Mouse (Mus musculus) brown adipose tissue, adult 24 weeks (tissue): ENCODE data around the gene Tprn. TPM values are rescaled to one million over a fixed set of nuclear protein-coding genes. Genes with fewer than 3 reads are reported as not detected.

Experiments used
- H3K27ac ChIP-seq: fragments of 200-500 bp; replicated peaks from 2 replicates; pipeline ENCODE4 v1.5.1; 2012; ENCODE audit warnings: low read depth, mild to moderate bottlenecking, low read length
- H3K4me1 ChIP-seq: fragments of 200-500 bp; 2 replicates; pipeline ENCODE4 v1.6.1; 2012; ENCODE audit warnings: low read length, mixed read lengths; ENCODE audit not compliant: control insufficient read depth, insufficient read depth, insufficient read length
- H3K4me3 ChIP-seq: fragments of 200-500 bp; 2 replicates; pipeline ENCODE4 v1.5.1; 2012; ENCODE audit warnings: low read depth, mild to moderate bottlenecking, low read length, moderate library complexity; ENCODE audit not compliant: insufficient read depth
- polyA plus RNA-seq: library from polyadenylated mRNA; stranded (reverse); fragments of >200 nt; gene quantifications from 2 replicates; pipeline ENCODE4 v1.2.4, GENCODE M21; 2012; ENCODE audit not compliant: missing spikeins, insufficient read depth, insufficient read length

Gene Tprn
- polyA plus RNA-seq, 1 experiment: 3.7 TPM

- Histone ChIP-seq H3K27ac (no peak overlapping the region), H3K4me3 (no peak overlapping the region), H3K4me1 (peaks cover 9% of the 10 kb centered on the region)
Observed at GRCm38 (mm10) chr2:25229582-25229981, 32.8 kb upstream of the Tprn start.

DNA sequence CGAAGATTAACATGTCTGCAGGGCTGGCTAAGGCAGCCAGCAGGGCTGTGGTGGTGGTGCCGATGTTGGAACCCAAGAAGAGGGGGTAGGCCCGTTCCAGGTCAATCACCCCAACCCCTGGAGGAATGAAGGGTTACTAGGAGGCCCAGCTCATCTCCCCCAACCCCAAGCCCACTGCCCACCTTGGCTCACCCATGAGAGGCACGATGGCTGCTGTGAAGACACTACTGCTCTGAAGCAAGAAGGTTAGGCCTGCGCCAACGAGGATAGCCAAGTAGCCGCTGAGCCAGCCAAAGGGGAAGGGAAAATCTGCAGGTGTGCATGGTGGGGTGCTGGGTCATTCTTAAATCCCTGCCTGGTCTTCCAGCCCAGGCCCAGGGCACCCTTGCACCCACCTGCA lies 31.8 kb upstream of the Tprn start:
- Histone ChIP-seq H3K4me1 (peaks cover 6% of the 10 kb centered on the region), H3K27ac (no peak overlapping the region), H3K4me3 (no peak overlapping the region)

DNA sequence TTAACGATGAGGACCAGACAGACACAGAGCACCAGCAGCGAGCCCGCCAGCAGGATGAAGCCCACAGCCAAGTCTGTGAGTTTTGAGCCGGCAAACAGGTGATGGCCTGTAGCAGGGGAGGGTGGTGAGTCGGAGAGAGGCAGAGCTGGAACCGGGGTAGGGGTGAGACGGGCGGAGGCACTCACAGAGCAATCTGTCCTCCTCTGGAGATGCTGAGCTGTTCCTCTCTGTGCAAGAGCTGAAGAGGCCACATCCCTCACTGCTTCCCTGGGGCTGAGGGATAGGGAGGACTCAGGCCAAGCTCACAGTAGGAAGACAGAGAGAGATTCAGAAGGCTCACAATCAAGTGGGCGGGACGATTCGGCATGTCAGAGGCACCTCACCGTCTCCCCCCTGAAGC lies 31.4 kb upstream of the Tprn start:
- Histone ChIP-seq H3K4me3 (no peak overlapping the region), H3K27ac (no peak overlapping the region)

GRCm38 (mm10) chr2:25233421-25233820 lies 29.0 kb upstream of the Tprn start:
- Histone ChIP-seq H3K27ac (no peak overlapping the region), H3K4me1 (no peaks in the 10 kb centered on the region), H3K4me3 (no peak overlapping the region)

More for the DNA sequence above, 31.4 kb upstream of the Tprn start:
- peaks cover 5% of the 10 kb centered on the region for H3K4me1 ChIP-seq

DNA sequence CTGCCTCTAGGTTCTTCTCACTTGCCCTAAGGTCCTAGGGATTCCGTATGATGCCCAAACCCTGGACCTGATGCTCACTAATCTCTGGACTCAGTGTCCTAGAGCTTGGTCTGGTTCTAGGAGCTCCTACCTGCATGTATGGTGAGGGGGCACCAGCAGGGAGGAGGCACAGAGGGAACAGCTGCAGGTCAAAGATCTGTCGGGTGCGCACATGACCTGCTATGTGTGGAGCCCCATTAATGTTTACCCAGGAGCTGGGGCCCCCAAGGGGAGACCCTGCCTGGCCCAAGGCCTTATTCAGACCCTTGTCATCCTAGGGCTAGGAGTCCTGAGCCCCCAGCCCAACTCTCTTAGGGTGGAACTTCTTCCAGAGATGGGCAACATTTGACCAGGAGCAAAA lies 28.4 kb upstream of the Tprn start, which contains the start of gene Slc34a3:
Gene Slc34a3 (minus strand): TSS at position 315 of the 400 bp plus-strand sequence.
- Histone ChIP-seq H3K4me1 (no peaks in the 10 kb centered on the region), H3K4me3 (no peak within 1 kb of the TSS), H3K27ac (no peak within 1 kb of the TSS)

GRCm38 (mm10) chr2:25234551-25235220 lies 27.7 kb upstream of the Tprn start:
- Histone ChIP-seq H3K4me3 (no peak overlapping the region), H3K4me1 (no peaks in the 10 kb centered on the region), H3K27ac (no peak overlapping the region)

GRCm38 (mm10) chr2:25236614-25237013 lies 25.8 kb upstream of the Tprn start, which contains the start of gene Rnf224:
Gene Rnf224, minus strand, starts transcription at chr2:25236787.
- H3K27ac ChIP-seq: no peak within 1 kb of the TSS
- H3K4me1 ChIP-seq: peaks cover 3% of the 10 kb centered on the region; the same call in 1 of the 2 replicates
- no peak within 1 kb of the TSS for H3K4me3 ChIP-seq

- Histone ChIP-seq H3K27ac (no peak overlapping the region), H3K4me1 (peaks cover 3% of the 10 kb centered on the region; the same call in 1 of the 2 replicates), H3K4me3 (no peak overlapping the region)
Observed at GRCm38 (mm10) chr2:25237522-25237921, 24.9 kb upstream of the Tprn start.

DNA sequence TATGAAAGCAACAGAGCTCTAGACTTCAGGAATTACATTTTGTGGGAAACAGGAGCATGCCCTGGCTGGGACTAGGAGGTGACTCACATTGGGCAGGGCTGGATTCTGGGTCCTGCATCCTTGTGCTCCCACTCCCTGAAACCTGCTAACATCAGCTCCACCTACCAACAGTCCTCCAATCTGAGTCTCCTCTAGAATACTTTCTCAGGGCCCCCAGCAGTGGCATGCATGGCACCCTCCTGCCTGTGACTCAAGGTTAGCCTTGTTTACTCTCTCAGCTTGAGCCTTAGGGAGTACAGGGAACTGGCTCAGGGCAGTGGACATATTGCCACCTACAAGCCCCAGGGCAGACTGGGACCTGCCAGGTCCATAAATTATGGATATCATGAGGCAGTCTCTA lies 24.3 kb upstream of the Tprn start:
- peaks cover 3% of the 10 kb centered on the region; the same call in 1 of the 2 replicates for H3K4me1 ChIP-seq
- no peak overlapping the region for H3K4me3 ChIP-seq
- H3K27ac ChIP-seq: no peak overlapping the region

GRCm38 (mm10) chr2:25239766-25240165 lies 22.7 kb upstream of the Tprn start:
- H3K27ac ChIP-seq: no peak overlapping the region
- H3K4me3 ChIP-seq: no peak overlapping the region
- H3K4me1 ChIP-seq: peaks cover 3% of the 10 kb centered on the region; the same call in 1 of the 2 replicates

DNA sequence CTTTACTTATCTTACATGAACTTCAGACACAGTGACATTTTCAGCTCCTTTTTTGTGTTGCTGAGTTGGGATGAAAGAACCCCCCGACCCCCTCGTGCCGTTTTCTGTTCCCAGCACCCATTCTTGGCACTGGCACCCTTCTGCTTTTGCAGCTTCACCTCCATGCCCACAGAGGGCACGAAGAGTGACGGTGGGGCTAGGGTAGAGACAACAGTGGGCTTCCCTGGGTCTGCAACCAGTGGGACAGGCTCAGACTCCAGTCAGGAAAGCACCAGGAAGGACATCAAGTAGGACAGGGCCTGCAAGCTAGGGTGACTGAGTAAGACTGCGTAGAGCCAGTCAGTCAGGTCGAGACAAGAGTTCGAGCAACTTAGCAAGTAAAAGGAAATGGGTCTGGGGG lies 22.1 kb upstream of the Tprn start:
- H3K4me1 ChIP-seq: peaks cover 3% of the 10 kb centered on the region; the same call in 1 of the 2 replicates
- H3K27ac ChIP-seq: no peak overlapping the region
- peak overlapping the region; percentile 57; the same call in 1 of the 2 replicates for H3K4me3 ChIP-seq

- Histone ChIP-seq H3K4me1 (peaks cover 3% of the 10 kb centered on the region; the same call in 1 of the 2 replicates), H3K27ac (no peak overlapping the region), H3K4me3 (peak overlapping the region; percentile 57)
Observed at GRCm38 (mm10) chr2:25240723-25241437, 21.5 kb upstream of the Tprn start.

GRCm38 (mm10) chr2:25241438-25241775 lies 21.0 kb upstream of the Tprn start:
- H3K4me1 ChIP-seq: peaks cover 3% of the 10 kb centered on the region; the same call in 1 of the 2 replicates
- peak overlapping the region; percentile 57; the same call in 1 of the 2 replicates for H3K4me3 ChIP-seq
- no peak overlapping the region for H3K27ac ChIP-seq

- Histone ChIP-seq H3K27ac (no peak within 1 kb of the TSS), H3K4me3 (peak within 1 kb of the TSS; percentile 57), H3K4me1 (peaks cover 3% of the 10 kb centered on the region; the same call in 1 of the 2 replicates)
Observed at GRCm38 (mm10) chr2:25242101-25242506, 20.3 kb upstream of the Tprn start, which contains the start of the genes Rnf208 and Cysrt1. Gene Rnf208, plus strand, starts transcription at chr2:25242255. Gene Cysrt1, minus strand, starts transcription at chr2:25242452.

DNA sequence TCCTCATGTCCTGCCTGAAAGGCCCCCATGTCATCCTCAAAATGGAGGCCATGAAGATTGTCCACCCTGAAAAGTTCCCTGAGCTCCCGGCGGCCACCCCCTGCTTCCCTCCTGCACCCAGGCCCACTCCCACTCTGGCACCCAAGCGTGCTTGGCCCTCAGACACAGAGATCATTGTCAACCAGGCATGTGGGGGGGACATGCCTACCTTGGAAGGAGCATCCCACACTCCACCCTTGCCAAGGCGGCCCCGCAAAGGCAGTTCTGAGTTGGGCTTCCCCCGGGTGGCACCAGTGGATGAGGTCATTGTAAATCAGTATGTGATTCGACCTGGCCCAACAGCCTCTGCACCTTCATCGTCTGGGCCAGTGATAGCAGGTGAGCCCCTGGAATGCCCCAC lies 19.1 kb upstream of the Tprn start:
- Histone ChIP-seq H3K4me1 (peaks cover 3% of the 10 kb centered on the region; the same call in 1 of the 2 replicates), H3K4me3 (no peak overlapping the region), H3K27ac (no peak overlapping the region)
